17 mouse cellular contexts compared by ENCODE assay signal in genomic region chr11:6952787-6953186, GRCm38 (mm10).
DNase-seq lines count a peak whose midpoint lies in the region; ATAC-seq and TF ChIP-seq lines count a peak whose summit lies in the region.
"Had no signal": no experiment of that assay in that cellular context is flagged by ENCODE, and none has a peak within 500 bp of the region (broad histone marks: within the 10 kb centered on the region; RNA-seq: fewer than 3 reads in every experiment).

No protein-coding gene starts in this region.

- WGBS in liver, adult 2 months = 44% methylated on average over 1 of the region's 1 CpGs
- WGBS in liver, postnatal 0 days (ENCODE audit: insufficient replicate concordance) = 71% methylated on average over 1 of the region's 1 CpGs

- no peak for ATAC-seq in liver, postnatal 0 days
- ATAC-seq: intestine, embryonic 16.5 days; midbrain, embryonic 13.5 days had no signal

- no peak for TF ChIP-seq CTCF in liver, adult 2 months (IDR thresholded peaks at IDR 0.05; ENCODE audit: low read depth, low read length)
- no peak for TF ChIP-seq CTCF in liver, postnatal 0 days (IDR thresholded peaks at IDR 0.05; ENCODE audit: low read depth)

- no peak overlapping the region for H3K4me3 ChIP-seq in liver, adult 2 months (ENCODE audit: insufficient read depth, low read depth, low read length)
- no peak overlapping the region for H3K4me3 ChIP-seq in liver, postnatal 0 days (ENCODE audit: low read depth, low read length)
- H3K4me3 ChIP-seq: embryonic facial prominence, embryonic 13.5 days; heart, embryonic 12.5 days; liver, embryonic 13.5 days; midbrain, embryonic 13.5 days had no signal

- TF ChIP-seq POLR2A in liver, adult 2 months (IDR thresholded peaks at IDR 0.05; ENCODE audit: extremely low read depth, insufficient read depth, low read length) = no peak

- H3K9ac ChIP-seq in liver, adult 2 months (ENCODE audit: low read depth, low read length) = no peak overlapping the region
- no peak overlapping the region for H3K9ac ChIP-seq in liver, postnatal 0 days (replicated peaks)
- H3K9ac ChIP-seq: embryonic facial prominence, embryonic 13.5 days; heart, embryonic 12.5 days; liver, embryonic 13.5 days; midbrain, embryonic 13.5 days had no signal

- no peaks in the 10 kb centered on the region for H3K9me3 ChIP-seq in liver, postnatal 0 days (ENCODE audit: low read length)
- H3K9me3 ChIP-seq: embryonic facial prominence, embryonic 13.5 days; heart, embryonic 12.5 days; liver, embryonic 13.5 days; midbrain, embryonic 13.5 days had no signal

- H3K4me1 ChIP-seq in liver, adult 2 months (ENCODE audit: control insufficient read depth, insufficient read depth, low read length) = no peaks in the 10 kb centered on the region
- no peaks in the 10 kb centered on the region for H3K4me1 ChIP-seq in liver, postnatal 0 days (ENCODE audit: insufficient read depth)
- H3K4me1 ChIP-seq: embryonic facial prominence, embryonic 13.5 days; heart, embryonic 12.5 days; liver, embryonic 13.5 days; midbrain, embryonic 13.5 days had no signal

- intact Hi-C loops in heart, postnatal 36 days (cut with DNase I) = no loop called here

- H3K4me2 ChIP-seq in liver, postnatal 0 days (ENCODE audit: low read depth, low read length) = no peak overlapping the region
- H3K4me2 ChIP-seq: embryonic facial prominence, embryonic 13.5 days; heart, embryonic 12.5 days; liver, embryonic 13.5 days; midbrain, embryonic 13.5 days had no signal

- H3K27ac ChIP-seq in liver, adult 2 months (replicated peaks; ENCODE audit: insufficient read depth, low read depth, low read length) = no peak overlapping the region
- H3K27ac ChIP-seq in liver, postnatal 0 days (ENCODE audit: low read depth) = no peak overlapping the region
- H3K27ac ChIP-seq: embryonic facial prominence, embryonic 13.5 days; liver, embryonic 13.5 days; midbrain, embryonic 13.5 days had no signal

- H3K79me2 ChIP-seq in liver, adult 2 months (ENCODE audit: control insufficient read depth, insufficient read depth, low read length) = no peaks in the 10 kb centered on the region

- peak; percentile 68 for DNase-seq in heart, adult 11 months
- DNase-seq in heart, adult 18-20 months = no peak
- peak; percentile 1 for DNase-seq in liver, adult 2 months (ENCODE audit: extremely low read depth, low read depth, low spot score)
- no peak for DNase-seq in liver, postnatal 0 days
- peak; percentile 98 for DNase-seq in cerebellum, adult 11-12 months
- peak; percentile 89 to 92 for DNase-seq in cerebellum, postnatal 25 days
- no peak for DNase-seq in embryo, embryonic 10 days (ENCODE audit: low spot score)
- DNase-seq in heart, postnatal 36 days = no peak
- DNase-seq: gastrocnemius, postnatal 14 days; kidney, postnatal 14 days; liver, embryonic 13.5 days; right cerebral cortex, postnatal 14 days; thymus, postnatal 36 days had no signal

- no peak for TF ChIP-seq EP300 in liver, postnatal 0 days (IDR thresholded peaks at IDR 0.05; ENCODE audit: low read depth)

- H3K36me3 ChIP-seq in liver, adult 2 months (ENCODE audit: control insufficient read depth, insufficient read depth, low read length) = no peaks in the 10 kb centered on the region
- H3K36me3 ChIP-seq in liver, postnatal 0 days (replicated peaks; ENCODE audit: insufficient read depth, low read length) = no peaks in the 10 kb centered on the region
- H3K36me3 ChIP-seq: embryonic facial prominence, embryonic 13.5 days; heart, embryonic 12.5 days; liver, embryonic 13.5 days; midbrain, embryonic 13.5 days had no signal

- no peaks in the 10 kb centered on the region for H3K27me3 ChIP-seq in liver, adult 2 months (ENCODE audit: control insufficient read depth, insufficient read depth, low read length)
- no peaks in the 10 kb centered on the region for H3K27me3 ChIP-seq in liver, postnatal 0 days (ENCODE audit: insufficient read depth, low read length)
- H3K27me3 ChIP-seq: embryonic facial prominence, embryonic 13.5 days; heart, embryonic 12.5 days; liver, embryonic 13.5 days; midbrain, embryonic 13.5 days had no signal

Comparison
In these comparisons a context has a peak if more than half of its experiments do, and no peak if none do; other contexts are left out.
1. DNase-seq: peak in heart, adult 11 months (single experiment), liver, adult 2 months (single experiment), cerebellum, adult 11-12 months (single experiment) and cerebellum, postnatal 25 days (2 of 2); none in heart, adult 18-20 months (0 of 2), liver, postnatal 0 days (single experiment), embryo, embryonic 10 days (single experiment) and heart, postnatal 36 days (0 of 2).